ENCODE assay signal across 17 mouse cellular contexts in genomic region chr9:122115552-122115951, GRCm38 (mm10). TPM values are rescaled to one million over a fixed set of nuclear protein-coding genes. Genes with fewer than 3 reads are reported as not detected.
DNase-seq lines count a peak whose midpoint lies in the region; ATAC-seq and TF ChIP-seq lines count a peak whose summit lies in the region.
"Had no signal": no experiment of that assay in that cellular context is flagged by ENCODE, and none has a peak within 500 bp of the region (broad histone marks: within the 10 kb centered on the region; RNA-seq: fewer than 3 reads in every experiment).

No protein-coding gene starts in this region.

- H3K4me3 ChIP-seq in intestine, embryonic 16.5 days (ENCODE audit: low read length) = no peak overlapping the region
- H3K4me3 ChIP-seq in midbrain, postnatal 0 days (ENCODE audit: low read depth, low read length) = no peak overlapping the region
- H3K4me3 ChIP-seq in forebrain, embryonic 11.5 days (ENCODE audit: low read depth, low read length) = no peak overlapping the region
- H3K4me3 ChIP-seq: embryonic facial prominence, embryonic 12.5 days; hindbrain, embryonic 15.5 days; limb, embryonic 12.5 days; megakaryocyte, embryonic 14.5 days; neural tube, embryonic 12.5 days; stomach, embryonic 15.5 days had no signal

- no peak overlapping the region for H3K27ac ChIP-seq in intestine, embryonic 16.5 days (ENCODE audit: low read length)
- no peak overlapping the region for H3K27ac ChIP-seq in midbrain, postnatal 0 days (ENCODE audit: low read depth, low read length)
- H3K27ac ChIP-seq in forebrain, embryonic 11.5 days (ENCODE audit: low read depth, low read length) = no peak overlapping the region
- H3K27ac ChIP-seq: embryonic facial prominence, embryonic 12.5 days; hindbrain, embryonic 15.5 days; limb, embryonic 12.5 days; neural tube, embryonic 12.5 days; stomach, embryonic 15.5 days had no signal

- ATAC-seq in intestine, embryonic 16.5 days = peak; percentile 27
- no peak for ATAC-seq in midbrain, postnatal 0 days (ENCODE audit: low FRiP score)
- no peak for ATAC-seq in forebrain, embryonic 11.5 days (replicated peaks; ENCODE audit: low FRiP score)
- ATAC-seq: forebrain, postnatal 0 days had no signal

- intact Hi-C loops in heart, postnatal 25 days (cut with DNase I) = no loop called here

- no peak overlapping the region for H3K9ac ChIP-seq in intestine, embryonic 16.5 days (ENCODE audit: low read depth, low read length)
- H3K9ac ChIP-seq in midbrain, postnatal 0 days (replicated peaks; ENCODE audit: low read length, poor library complexity, severe bottlenecking) = no peak overlapping the region
- H3K9ac ChIP-seq in forebrain, embryonic 11.5 days (ENCODE audit: low read length) = no peak overlapping the region
- H3K9ac ChIP-seq: embryonic facial prominence, embryonic 12.5 days; forebrain, postnatal 0 days; hindbrain, embryonic 15.5 days; limb, embryonic 12.5 days; neural tube, embryonic 12.5 days; stomach, embryonic 15.5 days had no signal

- TF ChIP-seq CTCF in midbrain, postnatal 0 days (IDR thresholded peaks at IDR 0.05) = no peak

- H3K9me3 ChIP-seq in intestine, embryonic 16.5 days (ENCODE audit: control insufficient read depth, low read length) = no peaks in the 10 kb centered on the region
- H3K9me3 ChIP-seq in midbrain, postnatal 0 days (ENCODE audit: low read length) = no peaks in the 10 kb centered on the region
- no peaks in the 10 kb centered on the region for H3K9me3 ChIP-seq in forebrain, embryonic 11.5 days (ENCODE audit: control insufficient read depth, low read length)
- H3K9me3 ChIP-seq: embryonic facial prominence, embryonic 12.5 days; hindbrain, embryonic 15.5 days; limb, embryonic 12.5 days; megakaryocyte, embryonic 14.5 days; neural tube, embryonic 12.5 days; stomach, embryonic 15.5 days had no signal

- H3K27me3 ChIP-seq in intestine, embryonic 16.5 days (replicated peaks; ENCODE audit: control insufficient read depth, insufficient read depth, low read length) = no peaks in the 10 kb centered on the region
- no peaks in the 10 kb centered on the region for H3K27me3 ChIP-seq in midbrain, postnatal 0 days (ENCODE audit: insufficient read depth, low read length)
- H3K27me3 ChIP-seq in forebrain, embryonic 11.5 days (ENCODE audit: control insufficient read depth, insufficient read depth, low read length) = no peaks in the 10 kb centered on the region
- H3K27me3 ChIP-seq: embryonic facial prominence, embryonic 12.5 days; hindbrain, embryonic 15.5 days; limb, embryonic 12.5 days; neural tube, embryonic 12.5 days; stomach, embryonic 15.5 days had no signal

- H3K36me3 ChIP-seq in intestine, embryonic 16.5 days (ENCODE audit: control insufficient read depth, insufficient read depth, low read length) = no peaks in the 10 kb centered on the region
- 0 out of 2 replicates have a peak, but pooled peaks cover 1% of the 10 kb centered on the region for H3K36me3 ChIP-seq in midbrain, postnatal 0 days (ENCODE audit: insufficient read depth, low read length)
- H3K36me3 ChIP-seq in forebrain, embryonic 11.5 days (ENCODE audit: control insufficient read depth, insufficient read depth, low read length) = no peaks in the 10 kb centered on the region
- H3K36me3 ChIP-seq: embryonic facial prominence, embryonic 12.5 days; hindbrain, embryonic 15.5 days; limb, embryonic 12.5 days; neural tube, embryonic 12.5 days; stomach, embryonic 15.5 days had no signal

- DNase-seq in heart, adult 11 months = peak; percentile 95
- no peak for DNase-seq in heart, postnatal 25 days (ENCODE audit: low spot score)
- peak; percentile 60 for DNase-seq in 416B (ENCODE audit: low read depth)
- peak; percentile 52 for DNase-seq in adrenal gland, postnatal 10 days
- DNase-seq in left cerebral cortex, adult 11 months (ENCODE audit: low spot score) = no peak
- no peak for DNase-seq in midbrain, postnatal 0 days (ENCODE audit: low spot score)
- DNase-seq in forebrain, embryonic 11.5 days (ENCODE audit: low spot score) = no peak
- DNase-seq: forebrain, postnatal 0 days; right cerebral cortex, adult 18-20 months had no signal

- peaks cover 14% of the 10 kb centered on the region for H3K4me1 ChIP-seq in intestine, embryonic 16.5 days (ENCODE audit: control insufficient read depth, insufficient read depth, low read length)
- H3K4me1 ChIP-seq in midbrain, postnatal 0 days (ENCODE audit: insufficient read depth, low read length) = no peaks in the 10 kb centered on the region
- peaks cover 2% of the 10 kb centered on the region; the same call in 1 of the 2 replicates for H3K4me1 ChIP-seq in forebrain, embryonic 11.5 days (replicated peaks; ENCODE audit: control insufficient read depth, insufficient read depth, low read length)
- H3K4me1 ChIP-seq: embryonic facial prominence, embryonic 12.5 days had no signal

- WGBS in intestine, embryonic 16.5 days = 52% methylated on average over 4 of the region's 4 CpGs
- WGBS in midbrain, postnatal 0 days = 62% methylated on average over 4 of the region's 4 CpGs
- 48% methylated on average over 4 of the region's 4 CpGs for WGBS in forebrain, embryonic 11.5 days

- H3K4me2 ChIP-seq in intestine, embryonic 16.5 days (ENCODE audit: low read depth, low read length) = no peak overlapping the region
- no peak overlapping the region for H3K4me2 ChIP-seq in midbrain, postnatal 0 days (ENCODE audit: low read depth, low read length, poor library complexity, severe bottlenecking)
- no peak overlapping the region for H3K4me2 ChIP-seq in forebrain, embryonic 11.5 days (ENCODE audit: low read depth, low read length, severe bottlenecking)
- H3K4me2 ChIP-seq: embryonic facial prominence, embryonic 12.5 days; heart, embryonic 11.5 days; hindbrain, embryonic 15.5 days; limb, embryonic 12.5 days; neural tube, embryonic 12.5 days; stomach, embryonic 15.5 days had no signal

RNA-seq across cellular contexts. Expression of gene Snrk, which starts 1.5 kb away (rescaled TPM):
- 100 to 1,000 TPM; 127 to 163 TPM for total RNA-seq in heart, postnatal 25 days (2021)
- 100 to 1,000 TPM; 202 to 285 TPM for total RNA-seq in adrenal gland, postnatal 10 days (2021)
- polyA plus RNA-seq in intestine, embryonic 16.5 days (2015; fragmentation: Nextera tagmentation; extraction: Ambion mirVana) = 45.5 and 48.7 TPM in 2 replicates
- total RNA-seq in midbrain, postnatal 0 days (2014; rRNA removed) = 90.5 and 101 TPM in 2 replicates
- polyA plus RNA-seq in midbrain, postnatal 0 days (2015; fragmentation: Nextera tagmentation; extraction: Ambion mirVana) = 77.2 and 79.9 TPM in 2 replicates
- polyA plus RNA-seq in forebrain, embryonic 11.5 days (2014; fragmentation: Nextera tagmentation; extraction: Ambion mirVana) = 31.5 and 42.4 TPM in 2 replicates

Comparison
In these comparisons a context has a peak if more than half of its experiments do, and no peak if none do; other contexts are left out.
1. DNase-seq: peak in heart, adult 11 months (single experiment), 416B (single experiment) and adrenal gland, postnatal 10 days (single experiment); none in heart, postnatal 25 days (single experiment), left cerebral cortex, adult 11 months (single experiment), midbrain, postnatal 0 days (single experiment) and forebrain, embryonic 11.5 days (single experiment).